Mouse (Mus musculus): ENCODE data around the gene Atad2b. TPM values are rescaled to one million over a fixed set of nuclear protein-coding genes. Genes with fewer than 3 reads are reported as not detected.
"Not testable (repeated sequence)": the region's sequence is repeated elsewhere in the genome, so short reads cannot be mapped to it uniquely, and the experiment has no call there.

Gene Atad2b
- polyA plus RNA-seq, 1 experiment from 2014 or later, result 11.2 TPM

DNA sequence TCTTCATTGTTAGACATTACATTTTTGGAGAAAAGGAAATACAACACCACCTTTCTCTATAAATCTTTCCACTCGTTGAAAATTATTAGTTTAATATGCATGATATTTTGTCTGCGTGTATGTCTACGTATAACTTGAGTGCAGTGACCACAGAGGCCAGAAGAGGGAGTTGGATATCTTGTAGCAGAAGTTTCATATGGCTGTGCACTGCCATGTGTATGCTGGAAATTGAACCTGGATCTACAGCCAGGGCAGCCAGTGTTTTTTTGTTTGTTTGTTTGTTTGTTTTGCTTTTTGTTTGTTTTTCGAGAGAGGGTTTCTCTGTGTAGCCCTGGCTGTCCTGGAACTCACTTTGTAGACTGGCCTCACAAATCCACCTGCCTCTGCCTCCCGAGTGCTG lies 38.1 kb upstream of the Atad2b start:
- Histone ChIP-seq H3K36me3 (ENCODE audit: control insufficient read depth, insufficient read depth) (peaks cover 11% of the 10 kb centered on the region; the same call in 1 of the 2 replicates), H3K4me1 (replicated peaks; ENCODE audit: control insufficient read depth, insufficient read depth, low read length) (peaks cover 6% of the 10 kb centered on the region), H3K27me3 (replicated peaks; ENCODE audit: control insufficient read depth, insufficient read depth, low read length) (no peaks in the 10 kb centered on the region), H3K9me3 (ENCODE audit: control insufficient read depth, low read length) (no peaks in the 10 kb centered on the region), H3K4me2 (ENCODE audit: low read length) (no peak overlapping the region), H3K4me3 (replicated peaks; ENCODE audit: low read length) (no peak overlapping the region), H3K9ac (replicated peaks; ENCODE audit: low read depth, low read length) (no peak overlapping the region), H3K27ac (ENCODE audit: low read length) (no peak overlapping the region)
- 94% methylated on average over 5 of the region's 5 CpGs for WGBS
- ATAC-seq, result no peak

DNA sequence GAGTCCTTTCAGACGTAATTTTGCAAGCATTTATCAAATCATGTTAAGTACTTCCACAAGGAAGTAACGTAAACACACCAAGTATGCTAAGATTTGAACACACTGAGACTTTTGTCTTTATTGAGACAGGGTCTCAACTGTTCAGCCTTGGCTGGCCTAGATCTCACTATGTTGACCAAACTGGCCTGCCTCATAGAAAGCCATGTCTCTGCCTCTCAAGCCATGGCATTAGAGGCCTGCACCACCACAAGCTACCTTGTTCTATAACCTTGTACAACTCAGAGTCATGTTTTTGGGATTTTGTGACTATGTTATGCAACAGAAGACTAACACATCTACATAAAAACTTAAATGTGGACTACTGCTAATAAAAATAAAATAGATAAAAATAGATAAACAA lies 35.1 kb upstream of the Atad2b start:
- Histone ChIP-seq H3K4me1 (replicated peaks; ENCODE audit: control insufficient read depth, insufficient read depth, low read length) (no peaks in the 10 kb centered on the region), H3K4me3 (replicated peaks; ENCODE audit: low read length) (no peak overlapping the region), H3K27ac (ENCODE audit: low read length) (no peak overlapping the region), H3K9ac (replicated peaks; ENCODE audit: low read depth, low read length) (no peak overlapping the region), H3K9me3 (ENCODE audit: control insufficient read depth, low read length) (no peaks in the 10 kb centered on the region), H3K4me2 (ENCODE audit: low read length) (no peak overlapping the region), H3K36me3 (ENCODE audit: control insufficient read depth, insufficient read depth) (peaks cover 11% of the 10 kb centered on the region; the same call in 1 of the 2 replicates), H3K27me3 (replicated peaks; ENCODE audit: control insufficient read depth, insufficient read depth, low read length) (no peaks in the 10 kb centered on the region)
- no peak for ATAC-seq
- 95% methylated on average over 2 of the region's 2 CpGs for WGBS

DNA sequence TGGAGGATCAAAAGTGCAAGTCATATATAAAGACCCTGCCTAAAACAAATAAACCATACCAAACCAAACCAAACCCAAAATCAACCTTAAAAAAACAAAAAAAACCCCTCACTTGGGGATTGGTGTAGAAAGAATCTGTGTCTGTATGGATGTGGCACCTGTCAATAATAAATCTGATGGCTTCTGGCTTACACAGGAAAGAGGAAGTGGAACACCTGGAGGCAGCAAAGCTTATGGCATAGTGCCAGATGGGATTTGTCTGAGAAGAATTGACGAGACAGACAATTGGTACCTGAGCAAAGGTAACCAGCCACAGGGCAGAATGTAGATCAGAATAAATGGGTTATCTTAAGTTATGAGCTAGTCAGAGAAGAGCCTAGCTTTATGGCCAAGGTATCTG lies 32.1 kb upstream of the Atad2b start:
- WGBS, result 70% methylated on average over 1 of the region's 1 CpGs
- H3K9me3 ChIP-seq (ENCODE audit: control insufficient read depth, low read length), result no peaks in the 10 kb centered on the region
- H3K36me3 ChIP-seq (ENCODE audit: control insufficient read depth, insufficient read depth), result peaks cover 7% of the 10 kb centered on the region; the same call in 1 of the 2 replicates
- no peaks in the 10 kb centered on the region for H3K27me3 ChIP-seq (replicated peaks; ENCODE audit: control insufficient read depth, insufficient read depth, low read length)
- no peak overlapping the region for H3K9ac ChIP-seq (replicated peaks; ENCODE audit: low read depth, low read length)
- H3K4me3 ChIP-seq (replicated peaks; ENCODE audit: low read length), result no peak overlapping the region
- no peak overlapping the region for H3K27ac ChIP-seq (ENCODE audit: low read length)
- no peak overlapping the region for H3K4me2 ChIP-seq (ENCODE audit: low read length)
- no peak for ATAC-seq
- H3K4me1 ChIP-seq (replicated peaks; ENCODE audit: control insufficient read depth, insufficient read depth, low read length), result no peaks in the 10 kb centered on the region

DNA sequence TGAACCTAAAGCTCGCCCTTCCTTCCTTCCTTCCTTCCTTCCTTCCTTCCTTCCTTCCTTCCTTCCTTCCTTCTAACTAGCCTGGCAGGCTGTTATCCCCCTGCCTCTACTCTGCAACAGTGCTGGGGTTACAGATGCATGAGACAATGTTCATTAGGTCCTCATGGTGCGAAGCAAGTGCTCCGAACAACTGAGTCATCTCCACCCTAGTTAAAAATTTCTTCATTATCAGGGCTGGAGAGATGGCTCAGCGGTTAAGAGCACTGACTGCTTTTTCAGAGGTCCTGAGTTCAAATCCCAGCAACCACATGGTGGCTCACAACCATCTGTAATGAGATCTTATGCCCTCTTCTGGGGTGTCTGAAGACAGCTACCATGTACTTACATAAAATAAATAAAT lies 30.6 kb upstream of the Atad2b start:
- H3K9ac ChIP-seq (replicated peaks; ENCODE audit: low read depth, low read length); H3K36me3 ChIP-seq (ENCODE audit: control insufficient read depth, insufficient read depth); H3K4me2 ChIP-seq (ENCODE audit: low read length); H3K4me3 ChIP-seq (replicated peaks; ENCODE audit: low read length); H3K4me1 ChIP-seq (replicated peaks; ENCODE audit: control insufficient read depth, insufficient read depth, low read length); H3K27me3 ChIP-seq (replicated peaks; ENCODE audit: control insufficient read depth, insufficient read depth, low read length); H3K27ac ChIP-seq (ENCODE audit: low read length); ATAC-seq; H3K9me3 ChIP-seq (ENCODE audit: control insufficient read depth, low read length): not testable (repeated sequence)
- WGBS, result 94% methylated on average over 4 of the region's 4 CpGs

DNA sequence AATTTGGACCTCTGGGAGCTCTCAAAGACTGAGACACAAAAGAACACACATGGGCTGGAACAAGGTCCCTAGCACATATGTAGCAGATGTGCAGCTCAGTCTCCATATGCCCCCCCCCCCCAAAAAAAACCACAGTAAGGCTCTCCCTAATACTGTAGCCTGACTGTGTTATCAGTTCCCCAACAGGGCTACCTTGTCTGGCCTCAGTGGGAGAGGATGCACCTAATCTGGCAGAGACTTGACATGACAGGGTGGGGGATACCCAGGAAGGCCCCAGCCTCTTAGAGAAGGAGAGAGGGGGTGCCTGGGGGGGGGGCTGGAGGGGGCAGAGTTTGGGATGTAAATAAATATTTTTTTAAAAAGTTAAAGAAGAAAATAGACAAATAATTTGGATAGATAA lies 28.4 kb upstream of the Atad2b start:
- no peaks in the 10 kb centered on the region for H3K36me3 ChIP-seq (ENCODE audit: control insufficient read depth, insufficient read depth)
- no peaks in the 10 kb centered on the region for H3K27me3 ChIP-seq (replicated peaks; ENCODE audit: control insufficient read depth, insufficient read depth, low read length)
- no peak overlapping the region for H3K4me3 ChIP-seq (replicated peaks; ENCODE audit: low read length)
- no peak for ATAC-seq
- no peaks in the 10 kb centered on the region for H3K9me3 ChIP-seq (ENCODE audit: control insufficient read depth, low read length)
- no peaks in the 10 kb centered on the region for H3K4me1 ChIP-seq (replicated peaks; ENCODE audit: control insufficient read depth, insufficient read depth, low read length)
- H3K27ac ChIP-seq (ENCODE audit: low read length), result no peak overlapping the region
- no peak overlapping the region for H3K4me2 ChIP-seq (ENCODE audit: low read length)
- H3K9ac ChIP-seq (replicated peaks; ENCODE audit: low read depth, low read length), result no peak overlapping the region

DNA sequence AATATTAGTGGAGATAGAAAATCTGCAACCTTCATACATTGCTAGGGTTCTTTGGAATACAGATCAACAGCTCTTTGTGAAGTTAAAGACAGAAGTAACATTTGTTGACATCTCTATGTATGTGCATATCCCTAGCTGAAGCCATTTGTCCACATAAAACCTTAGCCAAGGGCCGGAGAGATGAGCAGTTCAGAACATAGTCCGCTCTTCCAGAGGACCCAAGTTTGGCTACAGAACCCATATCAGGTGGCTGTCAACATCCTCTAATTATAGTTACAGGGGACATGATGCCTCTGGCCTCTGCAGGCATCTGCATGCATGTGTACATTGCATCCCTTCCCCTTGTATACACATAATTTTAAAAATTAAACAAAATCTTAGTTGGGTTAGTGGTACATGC lies 27.9 kb upstream of the Atad2b start:
- H3K27me3 ChIP-seq (replicated peaks; ENCODE audit: control insufficient read depth, insufficient read depth, low read length), result no peaks in the 10 kb centered on the region
- H3K4me1 ChIP-seq (replicated peaks; ENCODE audit: control insufficient read depth, insufficient read depth, low read length), result no peaks in the 10 kb centered on the region
- no peaks in the 10 kb centered on the region for H3K9me3 ChIP-seq (ENCODE audit: control insufficient read depth, low read length)
- no peaks in the 10 kb centered on the region; the same call in 1 of the 2 replicates for H3K36me3 ChIP-seq (ENCODE audit: control insufficient read depth, insufficient read depth)
- ATAC-seq, result no peak
- 100% methylated on average over 2 of the region's 2 CpGs for WGBS
- H3K4me2 ChIP-seq (ENCODE audit: low read length), result no peak overlapping the region
- H3K4me3 ChIP-seq (replicated peaks; ENCODE audit: low read length), result no peak overlapping the region
- no peak overlapping the region for H3K9ac ChIP-seq (replicated peaks; ENCODE audit: low read depth, low read length)
- H3K27ac ChIP-seq (ENCODE audit: low read length), result no peak overlapping the region

DNA sequence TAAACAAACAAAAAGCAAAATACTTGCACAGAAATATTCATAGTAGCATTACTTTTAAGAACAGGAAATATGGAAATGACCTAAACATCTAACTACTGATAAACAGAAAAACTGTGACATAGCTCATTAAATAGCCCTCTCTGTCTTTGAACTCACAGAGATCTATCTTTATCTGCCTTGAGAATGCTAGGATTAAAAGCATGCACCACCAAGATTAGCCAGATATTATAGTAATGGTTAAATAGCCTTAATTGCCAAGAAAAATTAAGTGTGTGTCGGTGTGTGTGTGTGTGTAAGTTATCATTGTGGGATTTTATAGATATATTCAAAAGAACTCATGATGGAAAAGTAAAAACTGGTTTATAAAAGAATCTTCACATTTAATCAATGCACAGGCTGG lies 27.3 kb upstream of the Atad2b start:
- H3K4me1 ChIP-seq (replicated peaks; ENCODE audit: control insufficient read depth, insufficient read depth, low read length), result no peaks in the 10 kb centered on the region
- ATAC-seq, result no peak
- WGBS, result 93% methylated on average over 1 of the region's 1 CpGs
- no peak overlapping the region for H3K27ac ChIP-seq (ENCODE audit: low read length)
- H3K4me3 ChIP-seq (replicated peaks; ENCODE audit: low read length), result no peak overlapping the region
- H3K9me3 ChIP-seq (ENCODE audit: control insufficient read depth, low read length), result no peaks in the 10 kb centered on the region
- H3K27me3 ChIP-seq (replicated peaks; ENCODE audit: control insufficient read depth, insufficient read depth, low read length), result no peaks in the 10 kb centered on the region
- H3K9ac ChIP-seq (replicated peaks; ENCODE audit: low read depth, low read length), result no peak overlapping the region
- H3K4me2 ChIP-seq (ENCODE audit: low read length), result no peak overlapping the region
- no peaks in the 10 kb centered on the region; the same call in 1 of the 2 replicates for H3K36me3 ChIP-seq (ENCODE audit: control insufficient read depth, insufficient read depth)

DNA sequence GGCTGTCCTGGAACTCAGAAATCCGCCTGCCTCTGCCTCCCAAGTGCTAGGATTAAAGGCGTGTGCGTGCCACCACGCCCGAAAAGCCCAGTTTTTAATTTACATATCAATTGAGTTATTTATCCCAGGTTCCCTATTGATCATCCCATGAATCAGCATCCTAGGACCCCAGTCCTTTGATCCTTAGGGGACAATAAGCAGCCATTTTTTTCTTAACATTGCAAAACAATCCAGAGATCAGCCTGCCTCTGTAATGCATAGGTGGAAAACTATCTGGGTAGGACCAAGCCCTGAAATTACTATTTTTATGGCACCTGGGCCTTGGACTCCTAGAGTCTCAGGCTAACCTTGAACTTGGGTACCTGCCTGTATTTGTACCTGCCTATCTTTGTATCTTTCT lies 19.1 kb upstream of the Atad2b start:
- peaks cover 4% of the 10 kb centered on the region for H3K36me3 ChIP-seq (ENCODE audit: control insufficient read depth, insufficient read depth)
- no peak overlapping the region for H3K4me2 ChIP-seq (ENCODE audit: low read length)
- H3K4me3 ChIP-seq (replicated peaks; ENCODE audit: low read length), result no peak overlapping the region
- no peak for ATAC-seq
- H3K9ac ChIP-seq (replicated peaks; ENCODE audit: low read depth, low read length), result no peak overlapping the region
- H3K27me3 ChIP-seq (replicated peaks; ENCODE audit: control insufficient read depth, insufficient read depth, low read length), result no peaks in the 10 kb centered on the region
- no peaks in the 10 kb centered on the region for H3K9me3 ChIP-seq (ENCODE audit: control insufficient read depth, low read length)
- WGBS, result 87% methylated on average over 5 of the region's 5 CpGs
- no peaks in the 10 kb centered on the region for H3K4me1 ChIP-seq (replicated peaks; ENCODE audit: control insufficient read depth, insufficient read depth, low read length)
- no peak overlapping the region for H3K27ac ChIP-seq (ENCODE audit: low read length)

DNA sequence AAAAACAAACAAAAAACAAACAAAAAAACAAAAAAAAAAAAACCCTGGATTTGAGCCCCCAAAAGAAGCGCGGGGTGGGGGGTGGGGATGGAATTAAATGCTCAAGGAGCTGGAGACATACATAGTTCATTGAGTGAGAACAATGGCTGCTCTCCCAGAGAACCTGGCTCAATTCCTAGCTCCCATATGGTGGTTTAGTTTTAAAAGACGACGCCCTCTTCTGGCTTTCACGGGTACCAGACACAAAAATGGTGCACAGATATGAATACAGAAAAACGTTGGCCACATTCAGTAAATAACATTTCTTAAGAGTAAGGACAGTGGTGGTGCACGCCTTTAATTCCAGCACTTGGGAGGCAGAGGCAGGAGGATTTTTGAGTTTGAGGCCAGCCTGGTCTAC lies 11.2 kb upstream of the Atad2b start:
- Histone ChIP-seq H3K4me2 (ENCODE audit: low read length) (peak overlapping the region; percentile 76; the same call in 1 of the 2 replicates), H3K27me3 (replicated peaks; ENCODE audit: control insufficient read depth, insufficient read depth, low read length) (no peaks in the 10 kb centered on the region), H3K4me1 (replicated peaks; ENCODE audit: control insufficient read depth, insufficient read depth, low read length) (peaks cover 7% of the 10 kb centered on the region), H3K9me3 (ENCODE audit: control insufficient read depth, low read length) (no peaks in the 10 kb centered on the region), H3K27ac (ENCODE audit: low read length) (no peak overlapping the region), H3K9ac (replicated peaks; ENCODE audit: low read depth, low read length) (no peak overlapping the region), H3K36me3 (ENCODE audit: control insufficient read depth, insufficient read depth) (peaks cover 2% of the 10 kb centered on the region; the same call in 1 of the 2 replicates), H3K4me3 (replicated peaks; ENCODE audit: low read length) (no peak overlapping the region)
- 58% methylated on average over 7 of the region's 7 CpGs for WGBS
- ATAC-seq, result no peak

DNA sequence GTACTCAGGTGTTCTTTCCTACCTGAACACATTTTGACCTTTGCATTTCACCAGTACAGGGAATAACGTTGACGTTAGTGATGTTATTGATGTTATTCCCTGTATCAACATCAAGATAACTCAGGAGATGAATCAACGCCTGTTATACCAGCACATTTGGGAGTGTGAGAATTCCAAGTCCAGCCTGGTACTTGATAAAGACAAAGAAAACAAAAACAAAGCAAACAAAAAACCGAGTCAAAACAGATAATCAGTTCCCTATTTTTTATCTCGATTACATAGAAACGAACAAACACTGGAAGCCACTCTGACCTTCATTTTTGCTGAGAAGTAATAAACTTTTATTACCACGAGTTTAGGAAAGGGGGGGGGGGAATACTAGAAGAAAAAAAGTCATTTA lies 10.7 kb upstream of the Atad2b start:
- Histone ChIP-seq H3K36me3 (ENCODE audit: control insufficient read depth, insufficient read depth) (peaks cover under 1% of the 10 kb centered on the region; the same call in 1 of the 2 replicates), H3K27ac (ENCODE audit: low read length) (no peak overlapping the region), H3K9me3 (ENCODE audit: control insufficient read depth, low read length) (no peaks in the 10 kb centered on the region), H3K4me3 (replicated peaks; ENCODE audit: low read length) (peak overlapping the region; percentile 83), H3K27me3 (replicated peaks; ENCODE audit: control insufficient read depth, insufficient read depth, low read length) (no peaks in the 10 kb centered on the region), H3K4me1 (replicated peaks; ENCODE audit: control insufficient read depth, insufficient read depth, low read length) (peaks cover 7% of the 10 kb centered on the region), H3K4me2 (ENCODE audit: low read length) (peak overlapping the region; percentile 76), H3K9ac (replicated peaks; ENCODE audit: low read depth, low read length) (peak overlapping the region; percentile 90)
- no peak for ATAC-seq
- WGBS, result 59% methylated on average over 7 of the region's 7 CpGs

All from forebrain, embryonic 16.5 days (tissue).